Comparison of ENCODE assay signal across 8 mouse cellular contexts in the genomic region with DNA sequence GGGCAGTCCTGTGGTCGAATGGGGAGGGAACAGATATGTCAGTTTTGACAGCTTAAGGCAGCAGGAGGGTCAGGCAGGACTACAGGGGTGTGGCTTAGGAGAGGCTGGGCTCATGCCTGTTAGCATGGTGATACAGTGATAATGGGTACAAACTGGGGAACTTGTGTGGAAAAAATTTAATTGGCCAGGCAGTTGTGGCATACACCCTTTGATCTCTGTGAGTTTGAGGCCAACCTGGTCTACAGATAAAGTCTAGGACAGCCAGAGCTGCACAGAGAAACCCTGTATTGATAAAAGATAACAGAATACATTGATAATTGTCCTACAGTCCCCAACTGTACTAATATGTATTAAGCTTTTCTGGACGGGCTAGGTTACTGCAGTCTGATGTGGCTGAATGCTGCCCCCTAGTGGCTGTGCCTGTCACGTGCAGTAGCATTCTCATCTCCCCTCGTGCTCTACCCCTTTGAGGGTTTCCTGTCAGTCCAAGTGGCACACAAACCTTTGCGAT. TPM values are rescaled to one million over a fixed set of nuclear protein-coding genes. Genes with fewer than 3 reads are reported as not detected.
DNase-seq lines count a peak whose midpoint lies in the region; ATAC-seq and TF ChIP-seq lines count a peak whose summit lies in the region.

No protein-coding gene starts in this region.

- H3K4me2 ChIP-seq in forebrain, embryonic 14.5 days (ENCODE audit: low read length) = no peak overlapping the region
- no peak overlapping the region for H3K4me2 ChIP-seq in forebrain, embryonic 13.5 days

- intact Hi-C loops in heart, postnatal 10 days (cut with DNase I) = loop anchor here (1.0 to 2.0 kb wide), 2 partner anchors 115 to 133 kb away; no protein-coding TSS in a partner anchor

- H3K27ac ChIP-seq in forebrain, embryonic 14.5 days (ENCODE audit: low read depth, low read length) = no peak overlapping the region
- no peak overlapping the region for H3K27ac ChIP-seq in forebrain, embryonic 13.5 days
- no peak overlapping the region for H3K27ac ChIP-seq in spleen, adult 2 months (ENCODE audit: insufficient read depth, low read length)

- TF ChIP-seq CTCF in spleen, adult 2 months (IDR thresholded peaks at IDR 0.05; ENCODE audit: extremely low read depth, insufficient read depth, insufficient read length, insufficient replicate concordance) = peak; percentile 80; the same call in 1 of the 2 replicates

- WGBS in forebrain, embryonic 14.5 days = 21% methylated on average over 5 of the region's 5 CpGs
- 24% methylated on average over 5 of the region's 5 CpGs for WGBS in forebrain, embryonic 13.5 days
- 13% methylated on average over 5 of the region's 5 CpGs for WGBS in spleen, adult 2 months

- no peaks in the 10 kb centered on the region for H3K36me3 ChIP-seq in forebrain, embryonic 14.5 days (ENCODE audit: control insufficient read depth, insufficient read depth, low read length)
- no peaks in the 10 kb centered on the region for H3K36me3 ChIP-seq in forebrain, embryonic 13.5 days (ENCODE audit: poor library complexity, severe bottlenecking)
- no peaks in the 10 kb centered on the region for H3K36me3 ChIP-seq in spleen, adult 2 months (ENCODE audit: control insufficient read depth, insufficient read depth, low read length)

- ATAC-seq in forebrain, embryonic 14.5 days = peak; percentile 54; the same call in 1 of the 2 replicates
- no peak for ATAC-seq in forebrain, embryonic 13.5 days

- H3K4me3 ChIP-seq in forebrain, embryonic 14.5 days (ENCODE audit: low read depth, low read length) = no peak overlapping the region
- H3K4me3 ChIP-seq in forebrain, embryonic 13.5 days = no peak overlapping the region
- H3K4me3 ChIP-seq in spleen, adult 2 months (ENCODE audit: extremely low read depth, insufficient read depth, insufficient read length) = no peak overlapping the region

- H3K9me3 ChIP-seq in forebrain, embryonic 14.5 days (replicated peaks; ENCODE audit: control insufficient read depth, low read length) = no peaks in the 10 kb centered on the region
- H3K9me3 ChIP-seq in forebrain, embryonic 13.5 days (replicated peaks) = no peaks in the 10 kb centered on the region

- DNase-seq in forebrain, embryonic 14.5 days (ENCODE audit: low spot score) = peak; percentile 69
- DNase-seq in ES-CJ7 (ENCODE audit: low read depth, low spot score) = peak; percentile 87
- peak; percentile 65 for DNase-seq in cerebellum, adult 9-11 months
- DNase-seq in heart, postnatal 10 days = peak; percentile 66 to 84
- DNase-seq in layer of hippocampus, adult 9-11 months = peak; percentile 39
- peak; percentile 74 for DNase-seq in lung, postnatal 36 days
- DNase-seq in spleen, adult 2 months (ENCODE audit: low read depth in 1 of 2, low spot score in 2 of 2) = peak; percentile 52 to 64

- no peaks in the 10 kb centered on the region for H3K4me1 ChIP-seq in forebrain, embryonic 14.5 days (ENCODE audit: control insufficient read depth, insufficient read depth, low read length)
- H3K4me1 ChIP-seq in forebrain, embryonic 13.5 days = no peaks in the 10 kb centered on the region
- no peaks in the 10 kb centered on the region for H3K4me1 ChIP-seq in spleen, adult 2 months (ENCODE audit: control insufficient read depth, insufficient read depth, insufficient read length)

- no peak for TF ChIP-seq POLR2A in spleen, adult 2 months (IDR thresholded peaks at IDR 0.05; ENCODE audit: low read depth, low read length)

- H3K27me3 ChIP-seq in forebrain, embryonic 14.5 days (replicated peaks; ENCODE audit: control insufficient read depth, insufficient read depth, low read length) = no peaks in the 10 kb centered on the region
- H3K27me3 ChIP-seq in forebrain, embryonic 13.5 days = no peaks in the 10 kb centered on the region
- H3K27me3 ChIP-seq in spleen, adult 2 months (ENCODE audit: control insufficient read depth, insufficient read depth, low read length) = no peaks in the 10 kb centered on the region

- no peak overlapping the region for H3K9ac ChIP-seq in forebrain, embryonic 14.5 days (ENCODE audit: low read length)
- no peak overlapping the region for H3K9ac ChIP-seq in forebrain, embryonic 13.5 days

RNA-seq across cellular contexts. Expression of gene Tmprss9, which starts 8.5 kb away (rescaled TPM):
- 0.10 and 0.13 TPM in 2 replicates for polyA plus RNA-seq in forebrain, embryonic 14.5 days (2014; fragmentation: Nextera tagmentation; extraction: Ambion mirVana)
- polyA plus RNA-seq in forebrain, embryonic 13.5 days (2015; fragmentation: Nextera tagmentation; extraction: Ambion mirVana) = 0.13 and 0.14 TPM in 2 replicates
- total RNA-seq in heart, postnatal 10 days (2021) = not detected
- 0.08 and 0.09 TPM in 2 replicates for polyA plus RNA-seq in spleen, adult 2 months (2012; rRNA removed)

RNA-seq across cellular contexts. Expression of gene Timm13, which starts 20.6 kb away (rescaled TPM):
- 355 and 398 TPM in 2 replicates for polyA plus RNA-seq in forebrain, embryonic 14.5 days (2014; fragmentation: Nextera tagmentation; extraction: Ambion mirVana)
- 356 and 364 TPM in 2 replicates for polyA plus RNA-seq in forebrain, embryonic 13.5 days (2015; fragmentation: Nextera tagmentation; extraction: Ambion mirVana)
- total RNA-seq in heart, postnatal 10 days (2021) = 100 to 1,000 TPM; 163 to 175 TPM
- polyA plus RNA-seq in spleen, adult 2 months (2012; rRNA removed) = 123 and 133 TPM in 2 replicates

RNA-seq across cellular contexts. Expression of gene Sppl2b, which starts 25.1 kb away (rescaled TPM):
- 30.4 and 44.6 TPM in 2 replicates for polyA plus RNA-seq in forebrain, embryonic 14.5 days (2014; fragmentation: Nextera tagmentation; extraction: Ambion mirVana)
- polyA plus RNA-seq in forebrain, embryonic 13.5 days (2015; fragmentation: Nextera tagmentation; extraction: Ambion mirVana) = 40.1 and 45.3 TPM in 2 replicates
- total RNA-seq in heart, postnatal 10 days (2021) = 10 to 100 TPM; 26.0 to 27.7 TPM
- polyA plus RNA-seq in spleen, adult 2 months (2012; rRNA removed) = 127 and 130 TPM in 2 replicates

RNA-seq across cellular contexts. Expression of gene Lsm7, which starts 25.2 kb away (rescaled TPM):
- 265 and 372 TPM in 2 replicates for polyA plus RNA-seq in forebrain, embryonic 14.5 days (2014; fragmentation: Nextera tagmentation; extraction: Ambion mirVana)
- 291 and 325 TPM in 2 replicates for polyA plus RNA-seq in forebrain, embryonic 13.5 days (2015; fragmentation: Nextera tagmentation; extraction: Ambion mirVana)
- 10 to 100 TPM; 23.6 to 28.2 TPM for total RNA-seq in heart, postnatal 10 days (2021)
- 84.0 and 103 TPM in 2 replicates for polyA plus RNA-seq in spleen, adult 2 months (2012; rRNA removed)

RNA-seq across cellular contexts. Expression of gene Lingo3, which starts 36.3 kb away (rescaled TPM):
- polyA plus RNA-seq in forebrain, embryonic 14.5 days (2014; fragmentation: Nextera tagmentation; extraction: Ambion mirVana) = 2.7 and 4.7 TPM in 2 replicates
- polyA plus RNA-seq in forebrain, embryonic 13.5 days (2015; fragmentation: Nextera tagmentation; extraction: Ambion mirVana) = 1.7 and 2.0 TPM in 2 replicates
- total RNA-seq in heart, postnatal 10 days (2021) = 1 to 10 TPM; 3.8 to 6.5 TPM
- polyA plus RNA-seq in spleen, adult 2 months (2012; rRNA removed) = 0.02 TPM in 2 replicates
